ENCODE assay signal across 8 mouse cellular contexts in genomic region chr5:92348794-92349413, GRCm38 (mm10). TPM values are rescaled to one million over a fixed set of nuclear protein-coding genes. Genes with fewer than 3 reads are reported as not detected.
DNase-seq lines count a peak whose midpoint lies in the region; ATAC-seq lines count a peak whose summit lies in the region.

TSS of gene Cxcl10 (minus strand) at chr5:92348889.

- peak; percentile 17 for DNase-seq in cerebellum, adult 8-10 months
- DNase-seq in cerebellum, adult 9-11 months, result no peak
- DNase-seq in ZHBTc4 (ENCODE audit: low read depth, low spot score), result peak; percentile 46
- DNase-seq in hindbrain, embryonic 10.5 days (ENCODE audit: low spot score), result peak; percentile 39
- peak; percentile 40 for DNase-seq in limb, embryonic 11.5 days (ENCODE audit: low spot score)
- peak; percentile 87 for DNase-seq in midbrain, embryonic 11.5 days (ENCODE audit: low spot score, missing footprints)
- peak; percentile 57 to 73 for DNase-seq in spleen, postnatal 4 days (ENCODE audit: low spot score in 2 of 2)

- WGBS in hindbrain, embryonic 10.5 days, result 23% methylated on average over 14 of the region's 14 CpGs
- 20% methylated on average over 14 of the region's 14 CpGs for WGBS in limb, embryonic 11.5 days
- WGBS in midbrain, embryonic 11.5 days, result 30% methylated on average over 14 of the region's 14 CpGs

- no peak within 1 kb of the TSS for H3K9ac ChIP-seq in limb, embryonic 11.5 days (ENCODE audit: low read length)
- 0 out of 2 replicates have a peak within 1 kb of the TSS, but pooled peaks have one; percentile 2 for H3K9ac ChIP-seq in midbrain, embryonic 11.5 days (ENCODE audit: low read length)

- no peaks in the 10 kb centered on the region for H3K36me3 ChIP-seq in hindbrain, embryonic 10.5 days
- H3K36me3 ChIP-seq in limb, embryonic 11.5 days (ENCODE audit: control insufficient read depth, insufficient read depth, low read length), result no peaks in the 10 kb centered on the region
- no peaks in the 10 kb centered on the region for H3K36me3 ChIP-seq in midbrain, embryonic 11.5 days (ENCODE audit: control insufficient read depth, insufficient read depth, low read length)

- H3K4me1 ChIP-seq in hindbrain, embryonic 10.5 days (replicated peaks), result peaks cover 8% of the 10 kb centered on the region; the same call in 1 of the 2 replicates
- no peaks in the 10 kb centered on the region for H3K4me1 ChIP-seq in limb, embryonic 11.5 days (ENCODE audit: control insufficient read depth, insufficient read depth, low read length)
- H3K4me1 ChIP-seq in midbrain, embryonic 11.5 days (ENCODE audit: control insufficient read depth, insufficient read depth, low read length), result no peaks in the 10 kb centered on the region; the same call in 1 of the 2 replicates

- H3K9me3 ChIP-seq in hindbrain, embryonic 10.5 days, result no peaks in the 10 kb centered on the region
- H3K9me3 ChIP-seq in limb, embryonic 11.5 days (ENCODE audit: control insufficient read depth, low read length), result no peaks in the 10 kb centered on the region
- no peaks in the 10 kb centered on the region for H3K9me3 ChIP-seq in midbrain, embryonic 11.5 days (ENCODE audit: control insufficient read depth, low read length)

- peaks cover 17% of the 10 kb centered on the region for H3K27me3 ChIP-seq in hindbrain, embryonic 10.5 days (ENCODE audit: insufficient read depth, poor library complexity, severe bottlenecking)
- H3K27me3 ChIP-seq in limb, embryonic 11.5 days (ENCODE audit: control insufficient read depth, insufficient read depth, low read length), result no peaks in the 10 kb centered on the region
- H3K27me3 ChIP-seq in midbrain, embryonic 11.5 days (ENCODE audit: control insufficient read depth, insufficient read depth, low read length), result no peaks in the 10 kb centered on the region

- peak within 1 kb of the TSS; percentile 25 for H3K4me3 ChIP-seq in hindbrain, embryonic 10.5 days
- no peak within 1 kb of the TSS for H3K4me3 ChIP-seq in limb, embryonic 11.5 days (ENCODE audit: low read depth, low read length)
- no peak within 1 kb of the TSS for H3K4me3 ChIP-seq in midbrain, embryonic 11.5 days (ENCODE audit: low read depth, low read length)

- no peak within 1 kb of the TSS for H3K27ac ChIP-seq in hindbrain, embryonic 10.5 days
- H3K27ac ChIP-seq in limb, embryonic 11.5 days (replicated peaks; ENCODE audit: low read depth, low read length), result no peak within 1 kb of the TSS
- no peak within 1 kb of the TSS for H3K27ac ChIP-seq in midbrain, embryonic 11.5 days (ENCODE audit: low read depth, low read length)

- no peak within 1 kb of the TSS for H3K4me2 ChIP-seq in limb, embryonic 11.5 days (ENCODE audit: low read depth, severe bottlenecking)
- H3K4me2 ChIP-seq in midbrain, embryonic 11.5 days, result peak within 1 kb of the TSS; percentile 28

- peak; percentile 91 for ATAC-seq in erythroid progenitor cell, adult 5-6 weeks (replicated peaks; ENCODE audit: low FRiP score, poor library complexity, severe bottlenecking)
- no peak for ATAC-seq in limb, embryonic 11.5 days (ENCODE audit: insufficient number of reproducible peaks, low FRiP score, low TSS enrichment, low read depth)
- peak; percentile 65 for ATAC-seq in midbrain, embryonic 11.5 days (ENCODE audit: low FRiP score)

RNA-seq across cellular contexts. Expression of gene Cxcl10, which starts in this region (rescaled TPM):
- total RNA-seq in erythroid progenitor cell, adult 5-6 weeks (2015; ENCODE audit: low replicate concordance), result 6.1 and 18.4 TPM in 2 replicates
- 1.7 and 2.8 TPM in 2 replicates for total RNA-seq in erythroid progenitor cell, adult 5-6 weeks (2017; ENCODE audit: low replicate concordance)
- 0.20 and 0.77 TPM in 2 replicates for polyA plus RNA-seq in hindbrain, embryonic 10.5 days (2016; fragmentation: Nextera tagmentation; extraction: Ambion mirVana)
- polyA plus RNA-seq in limb, embryonic 11.5 days (2014; fragmentation: Nextera tagmentation; extraction: Ambion mirVana), result 1.2 and 1.3 TPM in 2 replicates
- polyA plus RNA-seq in midbrain, embryonic 11.5 days (2014; fragmentation: Nextera tagmentation; extraction: Ambion mirVana), result 0.33 and 0.54 TPM in 2 replicates

Comparison
In these comparisons a context has a peak if more than half of its experiments do, and no peak if none do; other contexts are left out.
1. Peak in DNase-seq and H3K4me3 ChIP-seq in hindbrain, embryonic 10.5 days; RNA of the gene not detected or under 1 TPM.
2. Peak in DNase-seq, ATAC-seq, H3K9ac ChIP-seq and H3K4me2 ChIP-seq in midbrain, embryonic 11.5 days; RNA of the gene not detected or under 1 TPM.